Mouse (Mus musculus) bone marrow, adult 2 months (tissue): Measurements from ENCODE around the gene Dnah8. TPM values are rescaled to one million over a fixed set of nuclear protein-coding genes. Genes with fewer than 3 reads are reported as not detected.
A peak's percentile ranks its signal among the peaks of the same experiment; 100 is the strongest.

Experiments
- H3K27ac ChIP-seq: fragments of 200-500 bp; 2 replicates; pipeline ENCODE4 v1.5.1; 2012; ENCODE audit warnings: low read depth, mild to moderate bottlenecking, control low read depth, inconsistent platforms, low read length; ENCODE audit not compliant: control insufficient read depth, poor library complexity, insufficient read depth
- H3K4me1 ChIP-seq: fragments of 200-500 bp; 2 replicates; pipeline ENCODE4 v1.6.1; 2011; ENCODE audit warnings: low read length; ENCODE audit not compliant: control insufficient read depth, insufficient read depth
- H3K4me3 ChIP-seq: fragments of 200-500 bp; replicated peaks from 2 replicates; pipeline ENCODE3; 2011; ENCODE audit warnings: mild to moderate bottlenecking, low read depth, low read length, control low read depth; ENCODE audit not compliant: control insufficient read depth
- CTCF ChIP-seq: fragments of 200-500 bp; IDR thresholded peaks from 2 replicates; pipeline ENCODE4 v1.5.1; 2011; ENCODE audit warnings: low read length, control low read depth; ENCODE audit not compliant: control insufficient read depth, insufficient read depth
- POLR2A ChIP-seq: fragments of 200-500 bp; IDR thresholded peaks from 2 replicates; pipeline ENCODE4 v1.6.1; 2011; ENCODE audit warnings: low read depth, mild to moderate bottlenecking, control low read depth, low read length, borderline replicate concordance; ENCODE audit not compliant: control insufficient read depth
- WGBS: fragments of 180-500 bp; shearing (Covaris S2); methylation state at CpG from one replicate; pipeline ENCODE4 v1.1.7; 2018; 5-methylcytosine and 5-hydroxymethylcytosine counted together
- polyA plus RNA-seq: library from polyadenylated mRNA; stranded (reverse); fragments of >200 nt; gene quantifications from 2 replicates; pipeline ENCODE4 v1.2.4, GENCODE M21; 2011; ENCODE audit warnings: low replicate concordance; ENCODE audit not compliant: missing spikeins, insufficient read depth, insufficient read length

Dnah8 gene
- polyA plus RNA-seq, 1 experiment = 24.6 TPM

DNA sequence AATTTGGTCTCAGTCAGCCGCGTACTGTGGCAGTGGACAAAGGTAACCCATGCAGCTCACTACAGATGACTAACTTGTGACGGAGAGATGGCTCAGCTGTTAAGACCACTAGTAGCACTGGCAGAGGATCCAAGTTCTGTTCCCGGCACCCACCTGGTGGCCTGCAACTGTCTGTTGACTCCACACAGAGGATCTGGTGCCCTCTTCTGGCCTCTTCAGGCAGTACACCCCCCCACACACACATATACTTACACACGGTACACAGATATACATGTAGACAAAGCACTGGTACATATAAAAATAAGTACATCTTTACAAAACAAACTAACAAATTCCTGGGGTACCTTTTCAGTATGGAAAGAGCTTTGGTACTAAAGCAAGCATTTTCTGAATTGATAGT, 132.6 kb downstream of the Dnah8 start:
- 97% methylated on average over 5 of the region's 5 CpGs for WGBS
- Histone ChIP-seq H3K4me1 (no peaks in the 10 kb centered on the region), H3K4me3 (no peak overlapping the region), H3K27ac (no peak overlapping the region)
- no peak for TF ChIP-seq CTCF
- TF ChIP-seq POLR2A = no peak

GRCm38 (mm10) chr17:30760307-30760706, 136.2 kb downstream of the Dnah8 start:
- H3K4me1 ChIP-seq = no peaks in the 10 kb centered on the region
- TF ChIP-seq CTCF (0 out of 2 replicates have a peak, but pooled peaks have one; percentile 13), POLR2A (no peak)
- 88% methylated on average over 4 of the region's 4 CpGs for WGBS
- no peak overlapping the region for H3K27ac ChIP-seq
- H3K4me3 ChIP-seq = no peak overlapping the region

- H3K27ac ChIP-seq = no peak overlapping the region
- WGBS = 89% methylated on average over 8 of the region's 8 CpGs
- H3K4me1 ChIP-seq = no peaks in the 10 kb centered on the region
- H3K4me3 ChIP-seq = no peak overlapping the region
- TF ChIP-seq POLR2A (no peak), CTCF (no peak)
Measured at GRCm38 (mm10) chr17:30764276-30764675, 140.1 kb downstream of the Dnah8 start.

GRCm38 (mm10) chr17:30774416-30774815, 150.3 kb downstream of the Dnah8 start:
- no peak for TF ChIP-seq POLR2A
- TF ChIP-seq CTCF = no peak
- H3K4me3 ChIP-seq = no peak overlapping the region
- H3K4me1 ChIP-seq = no peaks in the 10 kb centered on the region
- no peak overlapping the region for H3K27ac ChIP-seq

- TF ChIP-seq CTCF (no peak), POLR2A (no peak)
Measured at GRCm38 (mm10) chr17:30775096-30775495, 150.9 kb downstream of the Dnah8 start.

DNA sequence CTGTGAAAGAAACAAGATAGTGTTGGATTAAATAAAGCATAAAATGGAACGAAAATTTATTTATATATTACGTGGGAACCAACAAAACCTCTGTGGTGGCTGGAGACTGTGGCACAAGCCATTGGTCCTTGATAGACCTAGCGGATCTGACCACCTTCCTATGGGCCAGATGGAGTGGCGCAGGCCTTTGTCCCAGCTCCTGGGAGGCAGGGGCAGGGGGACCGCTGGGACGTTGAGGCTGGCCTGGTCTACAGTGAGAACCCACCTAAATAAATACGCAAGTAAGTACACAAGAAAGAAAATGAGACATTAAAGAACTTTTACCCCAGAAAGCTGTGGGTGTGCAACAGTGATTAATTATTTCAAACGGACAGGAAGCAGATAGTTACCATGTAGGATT, 156.9 kb downstream of the Dnah8 start:
- no peak overlapping the region for H3K4me3 ChIP-seq
- 81% methylated on average over 8 of the region's 8 CpGs for WGBS
- TF ChIP-seq POLR2A = no peak
- TF ChIP-seq CTCF = no peak
- H3K4me1 ChIP-seq = no peaks in the 10 kb centered on the region
- no peak overlapping the region for H3K27ac ChIP-seq

More at GRCm38 (mm10) chr17:30775096-30775495, 150.9 kb downstream of the Dnah8 start:
- no peaks in the 10 kb centered on the region for H3K4me1 ChIP-seq
- WGBS = 64% methylated on average over 5 of the region's 5 CpGs
- H3K4me3 ChIP-seq = no peak overlapping the region
- H3K27ac ChIP-seq = no peak overlapping the region

- no peak for TF ChIP-seq CTCF
- TF ChIP-seq POLR2A = no peak
- Histone ChIP-seq H3K27ac (no peak overlapping the region), H3K4me3 (no peak overlapping the region), H3K4me1 (no peaks in the 10 kb centered on the region)
- WGBS = 91% methylated on average over 14 of the region's 14 CpGs
Measured at GRCm38 (mm10) chr17:30782286-30782685, 158.1 kb downstream of the Dnah8 start.

GRCm38 (mm10) chr17:30788361-30788760, 164.2 kb downstream of the Dnah8 start:
- H3K27ac ChIP-seq = no peak overlapping the region
- 88% methylated on average over 8 of the region's 8 CpGs for WGBS
- no peak overlapping the region for H3K4me3 ChIP-seq
- TF ChIP-seq CTCF = no peak
- TF ChIP-seq POLR2A = no peak
- H3K4me1 ChIP-seq = no peaks in the 10 kb centered on the region

DNA sequence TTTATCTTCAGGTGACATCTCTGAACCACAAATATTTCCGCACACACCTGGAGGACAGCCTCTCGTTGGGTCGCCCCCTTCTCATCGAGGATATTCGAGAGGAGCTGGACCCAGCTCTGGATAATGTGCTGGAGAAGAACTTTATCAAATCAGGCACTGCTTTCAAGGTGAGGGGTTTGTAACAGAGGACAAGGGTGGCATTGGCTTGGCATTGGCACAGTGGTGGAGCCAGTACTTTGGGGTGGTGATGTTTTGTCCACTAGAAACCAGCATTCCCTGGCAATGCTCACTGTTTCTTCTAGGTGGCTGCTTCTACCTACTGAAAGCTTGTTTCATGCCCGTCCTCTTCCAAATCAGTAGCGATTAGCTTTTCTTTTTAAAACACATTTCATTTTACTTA, 166.7 kb downstream of the Dnah8 start:
- 85% methylated on average over 7 of the region's 7 CpGs for WGBS
- no peak for TF ChIP-seq CTCF
- Histone ChIP-seq H3K27ac (no peak overlapping the region), H3K4me1 (no peaks in the 10 kb centered on the region), H3K4me3 (no peak overlapping the region)

DNA sequence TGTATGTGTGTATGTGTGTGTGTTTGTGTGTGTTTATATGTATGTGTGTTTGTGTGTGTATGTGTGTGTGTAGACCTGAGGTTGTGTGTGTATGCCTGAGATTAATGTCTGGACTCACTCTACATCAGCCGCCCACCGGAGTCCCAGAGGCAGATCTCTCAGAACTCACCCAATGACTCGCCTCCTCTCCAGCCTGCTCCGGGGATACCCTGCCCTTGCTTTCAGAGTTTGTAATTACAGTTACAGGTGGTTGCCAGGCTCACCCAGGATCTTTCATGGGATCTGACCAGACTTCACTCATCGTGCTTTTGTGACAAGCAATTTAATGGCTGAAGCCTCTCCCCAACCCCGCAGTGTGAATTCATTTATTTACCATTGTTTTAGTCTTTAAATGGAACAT, 168.2 kb downstream of the Dnah8 start:
- 87% methylated on average over 6 of the region's 6 CpGs for WGBS
- Histone ChIP-seq H3K27ac (no peak overlapping the region), H3K4me1 (no peaks in the 10 kb centered on the region), H3K4me3 (no peak overlapping the region)
- TF ChIP-seq POLR2A (no peak), CTCF (no peak)
